Mouse (Mus musculus) ES-Bruce4 (cell line): Measurements from ENCODE around the gene Olfr1016.

Experiments used
- CTCF ChIP-seq: IDR thresholded peaks from one replicate; pipeline ENCODE4 v1.8.1; 2011; ENCODE audit warnings: low read depth, low read length
- POLR2A ChIP-seq: IDR thresholded peaks from one replicate; pipeline ENCODE4 v1.8.1; 2011; ENCODE audit warnings: low read length; ENCODE audit not compliant: insufficient read depth

DNA sequence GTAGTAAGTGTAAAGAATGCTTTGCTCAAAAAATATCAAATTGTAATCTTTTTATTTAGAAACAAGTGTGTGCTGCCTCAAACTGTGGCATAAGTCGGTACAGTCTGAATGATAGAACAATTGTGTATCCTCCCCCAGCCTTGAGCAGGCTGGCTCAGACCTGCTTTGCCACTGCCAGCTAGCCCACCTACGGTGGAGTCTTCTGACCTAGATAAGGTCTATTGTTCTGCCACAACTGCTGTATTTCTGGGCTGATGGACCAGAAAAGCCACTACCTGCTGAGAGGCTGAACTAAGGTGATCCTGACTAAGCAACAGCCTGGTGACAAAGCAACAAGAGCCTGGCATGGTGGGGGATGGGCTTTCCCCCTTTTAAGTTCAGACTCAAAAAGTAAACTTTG is 10.0 kb downstream of the Olfr1016 start:
- TF ChIP-seq CTCF (no peak), POLR2A (no peak)
